Mouse (Mus musculus): ENCODE measurements around the gene Bmp2. TPM values are rescaled to one million over a fixed set of nuclear protein-coding genes. Genes with fewer than 3 reads are reported as not detected.
A peak's percentile ranks its signal among the peaks of the same experiment; 100 is the strongest.

Gene Bmp2
- polyA plus RNA-seq (2015; fragmentation: Nextera tagmentation; extraction: Ambion mirVana) = 0.67 and 0.94 TPM in 2 replicates

GRCm38 (mm10) chr2:133552031-133552841 is at the start of gene Bmp2:
Bmp2 (plus strand) TSS chr2:133552159.
- peaks cover 62% of the 10 kb centered on the region for H3K27me3 ChIP-seq
- no peak within 1 kb of the TSS for H3K27ac ChIP-seq
- H3K9me3 ChIP-seq (replicated peaks) = no peaks in the 10 kb centered on the region
- H3K36me3 ChIP-seq (ENCODE audit: poor library complexity, severe bottlenecking) = no peaks in the 10 kb centered on the region
- WGBS = 0% methylated on average over 59 of the region's 110 CpGs
- peak within 1 kb of the TSS; percentile 61 for H3K4me3 ChIP-seq
- H3K4me1 ChIP-seq = peaks cover 28% of the 10 kb centered on the region
- H3K9ac ChIP-seq = peak within 1 kb of the TSS; percentile 61
- peak within 1 kb of the TSS; percentile 98 for H3K4me2 ChIP-seq
- peak; percentile 73 for ATAC-seq

GRCm38 (mm10) chr2:133505678-133506077 is 46.3 kb upstream of the Bmp2 start:
- H3K27ac ChIP-seq = no peak overlapping the region
- H3K9me3 ChIP-seq (replicated peaks) = no peaks in the 10 kb centered on the region
- ATAC-seq = no peak
- H3K9ac ChIP-seq = no peak overlapping the region
- H3K27me3 ChIP-seq = no peaks in the 10 kb centered on the region
- 92% methylated on average over 2 of the region's 2 CpGs for WGBS
- no peak overlapping the region for H3K4me2 ChIP-seq
- no peaks in the 10 kb centered on the region for H3K36me3 ChIP-seq (ENCODE audit: poor library complexity, severe bottlenecking)
- H3K4me3 ChIP-seq = no peak overlapping the region
- no peaks in the 10 kb centered on the region for H3K4me1 ChIP-seq

- no peaks in the 10 kb centered on the region for H3K9me3 ChIP-seq (replicated peaks)
- H3K9ac ChIP-seq = no peak overlapping the region
- ATAC-seq = no peak
- H3K27ac ChIP-seq = no peak overlapping the region
- H3K36me3 ChIP-seq (ENCODE audit: poor library complexity, severe bottlenecking) = no peaks in the 10 kb centered on the region
- no peaks in the 10 kb centered on the region for H3K4me1 ChIP-seq
- WGBS = 97% methylated on average over 4 of the region's 4 CpGs
- no peak overlapping the region for H3K4me2 ChIP-seq
- no peaks in the 10 kb centered on the region for H3K27me3 ChIP-seq
- no peak overlapping the region for H3K4me3 ChIP-seq
Measured at GRCm38 (mm10) chr2:133507045-133507444, 44.9 kb upstream of the Bmp2 start.

- ATAC-seq = no peak
- no peaks in the 10 kb centered on the region for H3K9me3 ChIP-seq (replicated peaks)
- H3K4me2 ChIP-seq = no peak overlapping the region
- H3K27ac ChIP-seq = no peak overlapping the region
- no peak overlapping the region for H3K4me3 ChIP-seq
- no peaks in the 10 kb centered on the region for H3K36me3 ChIP-seq (ENCODE audit: poor library complexity, severe bottlenecking)
- H3K9ac ChIP-seq = no peak overlapping the region
- 92% methylated on average over 16 of the region's 16 CpGs for WGBS
- H3K27me3 ChIP-seq = no peaks in the 10 kb centered on the region
- H3K4me1 ChIP-seq = no peaks in the 10 kb centered on the region
Measured at GRCm38 (mm10) chr2:133509141-133509540, 42.8 kb upstream of the Bmp2 start.

- H3K27ac ChIP-seq = no peak overlapping the region
- no peaks in the 10 kb centered on the region for H3K9me3 ChIP-seq (replicated peaks)
- no peaks in the 10 kb centered on the region for H3K27me3 ChIP-seq
- WGBS = 89% methylated on average over 9 of the region's 9 CpGs
- H3K4me3 ChIP-seq = no peak overlapping the region
- H3K9ac ChIP-seq = no peak overlapping the region
- H3K4me1 ChIP-seq = no peaks in the 10 kb centered on the region
- H3K36me3 ChIP-seq (ENCODE audit: poor library complexity, severe bottlenecking) = no peaks in the 10 kb centered on the region
- no peak for ATAC-seq
- H3K4me2 ChIP-seq = no peak overlapping the region
Measured at GRCm38 (mm10) chr2:133511011-133511779, 40.8 kb upstream of the Bmp2 start.

GRCm38 (mm10) chr2:133516331-133517046 is 35.5 kb upstream of the Bmp2 start:
- Histone ChIP-seq H3K4me2 (no peak overlapping the region), H3K27me3 (no peaks in the 10 kb centered on the region), H3K4me3 (no peak overlapping the region), H3K9me3 (replicated peaks) (no peaks in the 10 kb centered on the region), H3K36me3 (ENCODE audit: poor library complexity, severe bottlenecking) (no peaks in the 10 kb centered on the region), H3K4me1 (no peaks in the 10 kb centered on the region), H3K27ac (no peak overlapping the region), H3K9ac (no peak overlapping the region)
- 94% methylated on average over 4 of the region's 4 CpGs for WGBS
- no peak for ATAC-seq

GRCm38 (mm10) chr2:133517867-133518266 is 34.1 kb upstream of the Bmp2 start:
- no peak overlapping the region for H3K4me2 ChIP-seq
- 96% methylated on average over 2 of the region's 2 CpGs for WGBS
- H3K4me3 ChIP-seq = no peak overlapping the region
- H3K27ac ChIP-seq = no peak overlapping the region
- H3K36me3 ChIP-seq (ENCODE audit: poor library complexity, severe bottlenecking) = no peaks in the 10 kb centered on the region
- H3K9me3 ChIP-seq (replicated peaks) = no peaks in the 10 kb centered on the region
- H3K27me3 ChIP-seq = no peaks in the 10 kb centered on the region
- H3K4me1 ChIP-seq = no peaks in the 10 kb centered on the region
- H3K9ac ChIP-seq = no peak overlapping the region
- no peak for ATAC-seq

- no peaks in the 10 kb centered on the region for H3K4me1 ChIP-seq
- no peaks in the 10 kb centered on the region for H3K9me3 ChIP-seq (replicated peaks)
- no peak for ATAC-seq
- 73% methylated on average over 5 of the region's 5 CpGs for WGBS
- no peak overlapping the region for H3K4me2 ChIP-seq
- no peak overlapping the region for H3K4me3 ChIP-seq
- H3K36me3 ChIP-seq (ENCODE audit: poor library complexity, severe bottlenecking) = no peaks in the 10 kb centered on the region
- H3K9ac ChIP-seq = no peak overlapping the region
- H3K27me3 ChIP-seq = no peaks in the 10 kb centered on the region
- H3K27ac ChIP-seq = no peak overlapping the region
Measured at GRCm38 (mm10) chr2:133521193-133521592, 30.8 kb upstream of the Bmp2 start.

- no peak overlapping the region for H3K4me3 ChIP-seq
- no peaks in the 10 kb centered on the region for H3K4me1 ChIP-seq
- H3K4me2 ChIP-seq = no peak overlapping the region
- no peak overlapping the region for H3K27ac ChIP-seq
- H3K36me3 ChIP-seq (ENCODE audit: poor library complexity, severe bottlenecking) = no peaks in the 10 kb centered on the region
- H3K27me3 ChIP-seq = no peaks in the 10 kb centered on the region
- no peak for ATAC-seq
- H3K9me3 ChIP-seq (replicated peaks) = no peaks in the 10 kb centered on the region
- WGBS = 82% methylated on average over 2 of the region's 2 CpGs
- no peak overlapping the region for H3K9ac ChIP-seq
Measured at GRCm38 (mm10) chr2:133522121-133522520, 29.8 kb upstream of the Bmp2 start.

GRCm38 (mm10) chr2:133525621-133526181 is 26.3 kb upstream of the Bmp2 start:
- Histone ChIP-seq H3K36me3 (ENCODE audit: poor library complexity, severe bottlenecking) (no peaks in the 10 kb centered on the region), H3K4me3 (no peak overlapping the region), H3K27me3 (no peaks in the 10 kb centered on the region), H3K9ac (no peak overlapping the region), H3K4me2 (no peak overlapping the region), H3K4me1 (no peaks in the 10 kb centered on the region), H3K27ac (no peak overlapping the region), H3K9me3 (replicated peaks) (no peaks in the 10 kb centered on the region)
- 30% methylated on average over 4 of the region's 4 CpGs for WGBS
- ATAC-seq = 0 out of 2 replicates have a peak, but pooled peaks have one; percentile 48

GRCm38 (mm10) chr2:133529396-133529795 is 22.6 kb upstream of the Bmp2 start:
- no peaks in the 10 kb centered on the region for H3K36me3 ChIP-seq (ENCODE audit: poor library complexity, severe bottlenecking)
- no peaks in the 10 kb centered on the region for H3K9me3 ChIP-seq (replicated peaks)
- no peak overlapping the region for H3K9ac ChIP-seq
- H3K4me1 ChIP-seq = no peaks in the 10 kb centered on the region
- no peak overlapping the region for H3K4me2 ChIP-seq
- WGBS = 92% methylated on average over 9 of the region's 9 CpGs
- no peaks in the 10 kb centered on the region for H3K27me3 ChIP-seq
- H3K4me3 ChIP-seq = no peak overlapping the region
- H3K27ac ChIP-seq = no peak overlapping the region
- no peak for ATAC-seq

- 84% methylated on average over 3 of the region's 3 CpGs for WGBS
- no peaks in the 10 kb centered on the region for H3K9me3 ChIP-seq (replicated peaks)
- H3K27me3 ChIP-seq = no peaks in the 10 kb centered on the region
- no peaks in the 10 kb centered on the region for H3K4me1 ChIP-seq
- ATAC-seq = no peak
- no peak overlapping the region for H3K4me3 ChIP-seq
- no peaks in the 10 kb centered on the region for H3K36me3 ChIP-seq (ENCODE audit: poor library complexity, severe bottlenecking)
- no peak overlapping the region for H3K4me2 ChIP-seq
- no peak overlapping the region for H3K27ac ChIP-seq
- H3K9ac ChIP-seq = no peak overlapping the region
Measured at GRCm38 (mm10) chr2:133533073-133533472, 18.9 kb upstream of the Bmp2 start.
